Mouse (Mus musculus) megakaryocyte-erythroid progenitor cell, adult 5-6 weeks (primary cell): ENCODE results near the gene Ehd1. TPM values are rescaled to one million over a fixed set of nuclear protein-coding genes. Genes with fewer than 3 reads are reported as not detected.

Experiments used
- ATAC-seq: replicated peaks from 2 replicates; pipeline ENCODE4 v1.8.0; 2016; ENCODE audit warnings: mild to moderate bottlenecking, inconsistent platforms; ENCODE audit not compliant: severe bottlenecking, poor library complexity, low FRiP score, low TSS enrichment
- total RNA-seq, 2 experiments: library from RNA; stranded (forward) in 1 of 2; stranded (reverse) in 1 of 2; fragments of 200-1000, 215-1000 nt in 1 of 2; fragments of >200 nt in 1 of 2; fragmentation: Nextera tagmentation in 1 of 2; gene quantifications; 2 replicates each; pipeline ENCODE4 v1.2.3; 2014 to 2017

Gene Ehd1
- total RNA-seq, 2 experiments from 2014 or later, result 50.0 to 62.5 TPM

DNA sequence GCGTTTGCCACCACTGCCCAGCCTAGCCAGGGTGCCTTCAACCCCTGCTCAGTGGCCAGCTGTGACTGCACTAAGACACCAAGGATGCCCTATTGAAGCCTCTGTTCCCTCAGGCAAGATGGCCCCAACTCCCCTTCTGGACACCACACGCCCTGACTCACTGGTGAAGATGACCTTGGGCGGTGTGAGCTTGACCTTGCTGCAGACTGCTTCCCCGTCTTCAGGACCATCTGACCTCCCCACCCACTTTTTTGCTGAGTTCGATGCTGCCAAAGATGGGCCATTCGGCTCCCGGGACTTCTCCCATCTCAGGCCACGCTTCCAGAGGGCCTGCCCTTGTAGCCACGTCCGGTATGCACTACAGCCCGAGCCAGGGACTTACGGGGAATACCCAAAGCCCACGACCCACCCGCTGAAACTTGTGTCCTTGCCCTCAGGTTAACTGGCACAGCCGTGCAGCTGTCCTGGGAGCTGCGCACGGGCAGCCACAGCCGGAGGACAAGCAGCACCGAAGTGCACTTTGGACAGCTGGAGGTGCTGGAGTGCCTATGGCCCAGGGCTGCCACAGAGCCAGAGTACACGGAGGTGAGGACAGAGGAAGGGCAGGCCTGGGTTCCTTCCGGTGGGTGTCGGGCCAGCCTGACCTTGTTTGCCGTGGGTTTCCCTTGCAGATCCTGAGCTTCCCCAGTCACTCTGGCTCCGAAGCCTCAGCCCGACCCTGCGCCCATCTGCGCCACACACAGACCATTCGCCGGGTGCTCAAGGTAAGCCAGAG is 28.8 kb upstream of the Ehd1 start:
- no peak for ATAC-seq

GRCm38 (mm10) chr19:6253021-6253420 is 23.5 kb upstream of the Ehd1 start:
- ATAC-seq, result no peak

DNA sequence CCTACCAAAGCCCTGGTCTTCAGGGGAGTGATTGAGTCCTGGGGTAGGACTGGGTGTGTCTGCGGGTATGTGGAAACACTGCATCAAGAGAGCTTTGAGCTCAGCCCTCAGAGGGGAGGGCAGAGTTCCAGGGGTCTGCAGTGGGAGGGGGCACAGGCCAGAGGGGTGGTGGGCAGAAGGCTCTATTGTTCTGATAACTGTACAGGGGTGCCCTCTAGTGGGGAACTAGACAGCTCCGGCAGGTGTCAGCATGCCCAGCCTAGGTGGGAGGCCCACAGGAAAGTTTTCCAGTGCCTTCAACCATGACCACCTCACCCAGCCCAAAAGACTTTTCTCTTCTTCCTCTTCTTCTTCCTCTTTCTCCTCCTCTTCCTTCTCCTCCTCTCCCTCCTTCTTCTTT is 16.1 kb upstream of the Ehd1 start:
- no peak for ATAC-seq

- ATAC-seq, result no peak
Measured at GRCm38 (mm10) chr19:6260946-6261345, 15.6 kb upstream of the Ehd1 start.

GRCm38 (mm10) chr19:6261379-6261778 is 15.1 kb upstream of the Ehd1 start:
- ATAC-seq, result no peak

DNA sequence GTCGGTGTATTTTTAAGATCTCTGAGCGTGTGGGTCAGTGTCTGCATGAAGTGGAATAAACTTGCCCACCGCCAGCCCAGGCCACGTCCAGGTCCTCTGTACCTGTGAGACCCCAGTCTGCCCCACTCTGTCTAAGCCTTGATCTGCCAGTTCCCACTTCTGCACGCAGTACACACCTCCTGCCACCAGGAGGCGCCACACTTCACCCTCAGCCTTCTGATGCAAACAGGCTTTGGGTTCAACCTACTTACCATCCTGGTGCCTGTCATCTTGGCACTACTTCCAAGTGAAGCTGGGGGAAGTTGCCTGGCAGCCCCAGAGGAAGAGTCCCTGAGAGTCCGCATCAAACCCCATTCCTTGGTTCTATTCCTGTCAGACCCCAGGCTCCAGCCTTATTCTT is 14.3 kb upstream of the Ehd1 start:
- peak; percentile 32 for ATAC-seq

DNA sequence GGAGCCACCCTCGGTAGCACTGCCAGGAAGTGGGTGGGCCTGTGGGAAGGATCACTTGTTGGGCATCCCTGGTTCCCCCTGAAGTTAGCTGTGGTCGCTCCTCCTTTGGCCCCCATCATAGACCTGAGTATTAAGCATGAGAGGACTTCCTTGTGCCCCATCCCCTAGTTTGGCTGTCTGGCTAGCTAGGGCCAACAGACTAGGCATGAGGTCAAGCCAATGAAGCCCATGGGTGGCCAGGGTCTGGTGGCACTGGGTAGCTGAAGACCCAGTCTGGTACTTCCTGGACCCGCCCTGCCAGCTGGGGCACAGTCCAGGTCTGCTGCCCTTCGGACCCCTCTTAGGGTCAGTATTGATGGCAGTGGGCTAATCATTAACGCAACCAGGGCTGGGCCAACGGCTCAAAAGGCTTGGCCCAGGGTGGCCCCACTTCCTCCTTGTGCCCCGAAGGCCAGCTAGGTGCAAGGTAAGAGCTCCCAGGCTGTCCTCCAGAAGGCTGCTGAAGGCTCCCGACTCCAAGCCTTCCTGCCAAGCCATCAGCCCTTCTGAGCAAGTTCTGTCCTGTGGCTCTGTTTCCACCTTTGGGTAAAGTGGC is 13.6 kb upstream of the Ehd1 start:
- no peak for ATAC-seq

DNA sequence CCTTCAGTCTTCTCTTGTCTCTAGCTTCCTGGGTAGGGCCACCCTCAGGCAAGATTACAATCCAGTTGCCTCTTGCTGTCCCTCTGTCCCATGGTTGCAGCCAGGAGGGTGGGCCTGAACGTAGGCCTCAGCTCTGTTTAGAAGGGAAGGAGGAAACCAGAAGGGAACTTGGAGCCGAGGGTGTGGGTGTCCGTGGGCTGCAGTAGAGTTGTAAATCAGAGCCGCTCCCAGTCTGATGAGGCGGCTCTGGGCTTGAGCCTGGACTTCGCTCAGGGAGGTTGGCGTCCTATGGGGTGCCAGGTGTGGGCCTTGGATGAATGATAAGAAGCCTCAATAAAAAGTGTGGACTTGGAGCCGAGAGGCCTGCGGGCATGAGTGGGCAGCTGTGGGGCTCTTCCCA is 12.3 kb upstream of the Ehd1 start:
- no peak for ATAC-seq

DNA sequence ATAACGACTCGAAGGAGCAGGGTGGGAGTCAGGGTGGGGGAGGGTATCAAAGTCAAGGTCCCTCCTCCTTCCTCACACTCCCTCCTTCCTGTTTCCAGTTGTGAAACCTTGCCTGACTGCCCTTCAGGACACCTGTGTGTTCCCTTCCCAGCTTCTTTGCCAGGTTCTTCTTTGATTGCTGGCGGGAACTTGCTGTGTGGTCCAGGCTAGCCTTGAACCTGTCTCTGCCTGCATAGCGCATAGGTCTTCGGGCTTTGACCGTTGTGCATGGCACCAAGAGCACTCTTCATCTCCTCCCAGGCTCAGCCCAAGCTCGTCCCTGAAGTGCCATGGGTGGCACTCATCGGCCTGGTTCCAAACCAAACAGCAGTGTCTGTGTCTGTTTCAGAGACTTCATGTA is 11.6 kb upstream of the Ehd1 start:
- no peak for ATAC-seq

DNA sequence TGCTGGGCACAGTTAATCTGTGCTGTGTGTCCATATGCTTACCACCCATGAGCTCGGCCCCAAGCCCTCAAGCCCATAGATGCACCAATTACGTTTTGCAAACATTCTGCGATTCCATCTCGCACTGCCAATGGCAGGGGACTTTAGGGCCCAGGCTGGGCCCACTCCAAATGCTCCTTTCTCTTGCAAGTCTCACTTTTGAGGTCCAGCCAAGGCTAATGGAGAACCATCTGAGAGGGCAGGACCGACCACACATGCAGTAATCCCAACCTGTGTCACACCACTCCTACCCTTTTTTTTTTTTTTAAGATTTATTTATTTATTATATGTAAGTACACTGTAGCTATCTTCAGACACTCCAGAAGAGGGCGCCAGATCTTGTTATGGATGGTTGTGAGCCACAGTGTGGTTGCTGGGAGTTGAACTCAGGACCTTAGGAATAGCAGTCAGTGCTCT is 10.8 kb upstream of the Ehd1 start:
- ATAC-seq, result no peak

- ATAC-seq, result no peak
Measured at GRCm38 (mm10) chr19:6267306-6268169, 9.0 kb upstream of the Ehd1 start.

DNA sequence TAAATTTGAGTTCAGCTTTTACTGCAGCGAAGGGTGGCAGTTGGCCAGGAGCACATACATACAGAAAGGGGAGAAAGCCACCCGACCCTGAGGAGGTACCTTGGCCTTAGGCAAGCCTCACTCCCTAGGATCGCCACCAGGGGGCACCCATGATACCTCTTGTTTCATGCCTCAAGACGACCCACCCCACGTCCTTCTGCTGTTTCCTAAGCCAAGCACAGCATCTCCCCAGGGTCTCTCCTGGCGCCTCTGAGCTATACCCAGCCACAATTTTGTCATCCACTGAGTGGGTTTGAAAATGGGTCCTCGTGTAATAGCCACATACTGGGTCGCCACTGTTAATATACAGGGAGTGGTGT is 8.4 kb upstream of the Ehd1 start:
- ATAC-seq, result peak; percentile 82

DNA sequence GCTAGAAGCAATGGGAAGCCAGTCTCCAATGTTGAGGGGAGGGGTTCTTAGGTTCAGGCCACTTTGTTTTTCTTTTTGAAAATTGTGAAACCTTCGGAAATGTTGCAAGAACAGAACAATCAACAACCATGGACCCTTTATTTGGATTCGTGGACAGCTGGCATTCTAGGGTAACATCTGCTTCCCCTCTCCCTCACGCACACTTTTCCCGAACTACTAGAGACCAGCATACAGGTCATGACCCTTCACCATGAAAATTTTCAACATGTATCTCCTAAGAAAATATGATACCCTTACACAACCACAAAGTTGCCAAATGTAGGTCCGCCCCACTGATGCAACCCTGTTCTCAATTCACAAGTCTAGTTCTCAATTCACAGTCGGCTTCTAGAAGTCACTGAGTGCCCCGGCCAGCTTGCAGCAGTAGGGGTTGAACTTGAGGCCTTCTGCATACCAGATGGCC is 7.8 kb upstream of the Ehd1 start:
- no peak for ATAC-seq

DNA sequence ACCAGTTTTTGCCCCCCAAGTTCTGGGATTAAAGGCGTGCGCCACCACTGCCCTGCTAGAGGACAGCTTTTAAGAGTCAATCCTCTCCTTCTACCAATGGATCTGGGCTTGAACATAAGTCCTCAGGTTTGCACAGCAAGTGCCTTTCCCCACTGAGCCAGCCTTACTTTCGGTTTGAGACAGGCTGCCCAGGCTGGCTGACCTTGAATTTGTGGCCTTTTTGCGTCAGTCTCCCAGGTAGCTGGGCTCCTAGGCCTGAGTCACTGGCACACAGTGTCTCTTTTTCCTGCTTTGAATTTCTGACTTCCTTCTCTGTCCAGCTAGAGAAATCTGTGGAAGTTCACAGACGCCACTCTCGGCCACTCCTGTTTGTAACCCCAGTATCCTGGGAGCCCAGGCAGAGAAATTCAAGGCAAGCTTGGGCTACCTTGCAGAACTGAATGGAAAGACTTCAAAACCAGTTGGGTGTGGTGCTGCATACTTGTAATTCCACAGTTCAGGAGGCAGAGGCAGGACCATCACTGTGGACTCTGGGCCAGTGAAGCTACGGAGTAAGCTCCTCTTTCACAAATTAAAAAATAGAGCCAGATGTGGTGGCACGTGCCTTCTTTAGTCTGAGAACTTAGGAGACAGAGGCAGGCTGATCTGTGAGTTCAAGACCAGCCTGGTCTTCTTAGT is 6.6 kb upstream of the Ehd1 start:
- no peak for ATAC-seq

GRCm38 (mm10) chr19:6270661-6271060 is 5.9 kb upstream of the Ehd1 start:
- no peak for ATAC-seq

DNA sequence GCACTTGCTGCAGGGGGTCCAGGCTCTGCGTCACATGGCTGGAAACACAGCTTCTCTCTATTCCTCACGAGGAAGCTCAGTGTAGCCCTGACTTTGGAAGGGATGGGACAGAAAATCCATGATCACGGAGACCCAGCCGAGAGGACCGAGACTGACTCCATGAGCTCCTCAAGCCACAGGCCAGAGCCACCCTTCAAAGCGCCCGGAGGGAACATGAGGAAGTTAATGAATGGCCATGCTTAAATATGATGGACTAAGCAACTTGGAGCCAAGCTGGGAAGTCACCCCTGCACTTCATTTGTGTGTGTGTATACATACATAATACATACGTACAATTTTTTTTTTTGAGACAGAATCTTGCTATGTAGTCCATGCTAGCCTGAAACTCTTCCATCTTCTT is 5.3 kb upstream of the Ehd1 start:
- ATAC-seq, result no peak

- no peak for ATAC-seq
Measured at GRCm38 (mm10) chr19:6272053-6272452, 4.5 kb upstream of the Ehd1 start.

- no peak for ATAC-seq
Measured at GRCm38 (mm10) chr19:6272738-6273137, 3.8 kb upstream of the Ehd1 start.

DNA sequence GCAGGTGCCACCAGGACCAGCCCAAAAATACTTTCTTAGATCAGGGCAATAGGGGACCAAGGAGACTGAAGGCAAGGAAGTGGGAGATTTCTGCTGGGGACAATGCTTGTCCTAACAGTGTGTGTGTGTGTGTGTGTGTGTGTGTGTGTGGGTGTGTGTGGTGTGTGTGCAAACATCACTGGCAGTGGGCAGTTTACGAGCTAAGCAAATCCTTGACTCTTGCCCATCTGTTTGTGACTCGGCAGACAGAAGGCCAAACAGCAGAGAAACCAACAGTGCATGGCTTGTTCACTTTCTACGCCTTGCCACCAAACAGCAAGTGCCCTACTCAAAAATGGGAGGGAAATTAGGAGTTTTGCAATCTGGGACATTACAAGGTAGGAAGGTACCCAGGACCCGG is 2.9 kb upstream of the Ehd1 start:
- no peak for ATAC-seq
